Mouse (Mus musculus) limb, embryonic 10.5 days (tissue): Measurements from ENCODE around the gene Lrrc75b. TPM values are rescaled to one million over a fixed set of nuclear protein-coding genes. Genes with fewer than 3 reads are reported as not detected.
"Not testable (repeated sequence)": the region's sequence is repeated elsewhere in the genome, so short reads cannot be mapped to it uniquely, and the experiment has no call there.

ENCODE experiments used
- DNase-seq: peaks from one replicate; pipeline ENCODE4 v3.0.0-alpha.2; 2017; ENCODE audit warnings: low spot score
- H3K27ac ChIP-seq: fragments of 300-500 bp; sonication (generic); 2 replicates; pipeline ENCODE4 v1.5.1; 2016; ENCODE audit warnings: mild to moderate bottlenecking
- H3K27me3 ChIP-seq: fragments of 300-500 bp; sonication (generic); 2 replicates; pipeline ENCODE4 v1.6.1; 2016; ENCODE audit warnings: low read depth, mild to moderate bottlenecking; ENCODE audit not compliant: poor library complexity, severe bottlenecking
- H3K36me3 ChIP-seq: fragments of 300-500 bp; sonication (generic); 2 replicates; pipeline ENCODE4 v1.6.1; 2016; ENCODE audit warnings: mild to moderate bottlenecking, moderate library complexity
- H3K4me1 ChIP-seq: fragments of 300-500 bp; sonication (generic); 2 replicates; pipeline ENCODE4 v1.6.1; 2016
- H3K4me3 ChIP-seq: fragments of 300-500 bp; sonication (generic); 2 replicates; pipeline ENCODE4 v1.5.1; 2016; ENCODE audit warnings: mild to moderate bottlenecking, moderate library complexity
- H3K9me3 ChIP-seq: fragments of 300-500 bp; sonication (generic); replicated peaks from 2 replicates; pipeline ENCODE4 v1.6.1; 2016; ENCODE audit warnings: mild to moderate bottlenecking
- WGBS: fragments of 180-500 bp; shearing (Covaris S2); methylation state at CpG from one replicate; pipeline ENCODE4 v1.1.7; 2016; 5-methylcytosine and 5-hydroxymethylcytosine counted together
- polyA plus RNA-seq: library from polyadenylated mRNA; unstranded; fragments of >200 nt; fragmentation: Nextera tagmentation; extraction: Ambion mirVana; gene quantifications from 2 replicates; pipeline ENCODE4 v1.2.1, GENCODE M21; 2016

Lrrc75b gene
- polyA plus RNA-seq, 1 experiment from 2014 or later, result 0.93 TPM

DNA sequence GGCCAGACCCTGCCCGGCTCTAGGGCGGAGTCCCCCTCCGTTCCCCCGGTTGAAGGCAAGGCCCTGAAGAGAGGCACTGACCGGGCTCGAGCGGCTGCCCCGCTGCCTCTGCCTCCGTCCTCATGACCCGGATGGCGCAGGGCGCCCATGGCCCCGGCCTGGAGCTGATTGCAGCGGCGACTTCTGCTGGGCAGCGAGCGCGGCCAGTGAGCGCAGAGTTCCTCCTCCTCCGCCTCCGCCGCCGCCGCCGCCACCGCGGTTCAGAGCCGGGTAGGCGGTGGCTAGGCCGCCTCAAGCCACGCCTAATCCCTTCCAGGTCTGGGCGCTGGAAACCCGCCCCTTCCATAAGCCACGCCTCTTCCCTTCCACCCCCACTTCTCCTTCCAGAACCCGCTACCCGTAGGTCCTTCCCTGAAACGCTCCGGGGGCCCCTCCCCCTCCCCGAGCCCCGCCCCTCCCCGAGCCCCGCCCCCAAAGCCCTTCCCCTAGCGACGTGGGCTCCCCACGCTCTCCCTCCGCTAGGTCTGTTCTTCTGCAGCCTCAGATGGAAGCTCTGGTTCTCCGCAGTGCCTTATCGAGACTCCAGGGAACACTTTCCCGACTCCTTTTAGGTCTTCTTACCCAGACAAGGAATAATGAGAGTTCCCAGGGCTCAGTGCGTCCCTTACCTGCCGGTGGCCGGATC is 42.9 kb downstream of the Lrrc75b start, which contains the start of gene Snrpd3:
Snrpd3 (plus strand) TSS at position 479 of the 685 bp plus-strand sequence.
- peaks cover 36% of the 10 kb centered on the region for H3K36me3 ChIP-seq
- H3K4me3 ChIP-seq, result peak within 1 kb of the TSS; percentile 89
- WGBS, result under 1% methylated on average over 47 of the region's 52 CpGs
- H3K4me1 ChIP-seq, result peaks cover 42% of the 10 kb centered on the region
- peak within 1 kb of the TSS; percentile 89 for H3K27ac ChIP-seq
- DNase-seq, result peak; percentile 93
- no peaks in the 10 kb centered on the region for H3K9me3 ChIP-seq
- no peaks in the 10 kb centered on the region for H3K27me3 ChIP-seq

DNA sequence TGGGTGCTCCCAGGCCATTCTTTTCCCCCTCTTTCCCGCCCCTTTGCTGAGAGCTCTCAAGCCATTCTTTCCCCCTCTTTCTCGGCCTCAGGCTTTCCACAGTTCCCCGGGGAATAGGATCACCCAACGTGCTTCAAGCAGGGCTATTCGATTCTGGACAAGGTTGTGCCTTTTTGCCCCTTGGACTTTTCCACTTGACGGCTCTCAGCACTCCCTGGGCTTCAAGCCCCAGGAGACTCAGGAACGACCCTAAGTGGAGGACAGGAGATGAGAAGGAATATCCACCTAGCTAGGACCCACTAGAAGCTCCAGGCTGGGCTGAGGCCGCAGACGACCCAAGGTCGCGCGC is 43.4 kb downstream of the Lrrc75b start:
- Histone ChIP-seq H3K4me1 (peaks cover 42% of the 10 kb centered on the region), H3K9me3 (no peaks in the 10 kb centered on the region), H3K27me3 (no peaks in the 10 kb centered on the region), H3K4me3 (peak overlapping the region; percentile 89), H3K27ac (peak overlapping the region; percentile 89), H3K36me3 (peaks cover 36% of the 10 kb centered on the region)
- DNase-seq, result no peak
- under 1% methylated on average over 12 of the region's 12 CpGs for WGBS

DNA sequence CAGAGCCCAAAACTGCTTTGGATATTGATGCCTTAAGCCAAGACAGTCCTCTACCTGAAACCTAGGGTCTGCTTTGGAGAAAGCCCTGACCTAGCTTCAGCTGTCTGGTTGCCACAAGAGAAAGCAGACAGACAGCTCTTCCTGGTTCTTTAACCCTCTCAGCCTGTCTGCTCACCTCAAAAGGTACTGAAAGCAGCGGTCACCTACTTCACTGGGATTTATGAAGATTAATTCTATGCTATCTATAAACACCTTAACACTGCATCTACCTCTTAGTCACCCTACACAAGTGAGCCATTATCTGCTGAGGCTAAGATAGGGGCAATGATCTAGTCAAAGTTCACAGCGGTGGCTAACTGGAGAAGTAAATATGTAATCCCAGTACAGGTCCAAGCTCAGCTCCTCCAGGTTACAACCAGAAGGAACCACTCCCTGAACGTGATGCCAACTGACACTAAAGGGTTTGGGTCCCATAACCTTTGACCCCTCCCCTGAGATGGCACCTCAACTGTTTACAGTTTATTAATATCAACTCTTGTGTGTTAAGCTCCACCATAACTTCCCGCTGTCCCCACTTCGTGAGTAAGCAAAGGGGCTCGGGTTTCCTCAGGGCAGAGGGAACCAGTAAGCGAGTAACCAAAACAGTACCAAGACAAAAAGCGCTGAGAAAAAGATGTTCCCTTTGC is 43.9 kb downstream of the Lrrc75b start:
- no peaks in the 10 kb centered on the region for H3K9me3 ChIP-seq
- H3K4me1 ChIP-seq, result peaks cover 36% of the 10 kb centered on the region
- H3K27me3 ChIP-seq, result no peaks in the 10 kb centered on the region
- 28% methylated on average over 8 of the region's 8 CpGs for WGBS
- peaks cover 36% of the 10 kb centered on the region for H3K36me3 ChIP-seq
- peak overlapping the region; percentile 89 for H3K4me3 ChIP-seq
- peak overlapping the region; percentile 89 for H3K27ac ChIP-seq
- DNase-seq, result no peak

DNA sequence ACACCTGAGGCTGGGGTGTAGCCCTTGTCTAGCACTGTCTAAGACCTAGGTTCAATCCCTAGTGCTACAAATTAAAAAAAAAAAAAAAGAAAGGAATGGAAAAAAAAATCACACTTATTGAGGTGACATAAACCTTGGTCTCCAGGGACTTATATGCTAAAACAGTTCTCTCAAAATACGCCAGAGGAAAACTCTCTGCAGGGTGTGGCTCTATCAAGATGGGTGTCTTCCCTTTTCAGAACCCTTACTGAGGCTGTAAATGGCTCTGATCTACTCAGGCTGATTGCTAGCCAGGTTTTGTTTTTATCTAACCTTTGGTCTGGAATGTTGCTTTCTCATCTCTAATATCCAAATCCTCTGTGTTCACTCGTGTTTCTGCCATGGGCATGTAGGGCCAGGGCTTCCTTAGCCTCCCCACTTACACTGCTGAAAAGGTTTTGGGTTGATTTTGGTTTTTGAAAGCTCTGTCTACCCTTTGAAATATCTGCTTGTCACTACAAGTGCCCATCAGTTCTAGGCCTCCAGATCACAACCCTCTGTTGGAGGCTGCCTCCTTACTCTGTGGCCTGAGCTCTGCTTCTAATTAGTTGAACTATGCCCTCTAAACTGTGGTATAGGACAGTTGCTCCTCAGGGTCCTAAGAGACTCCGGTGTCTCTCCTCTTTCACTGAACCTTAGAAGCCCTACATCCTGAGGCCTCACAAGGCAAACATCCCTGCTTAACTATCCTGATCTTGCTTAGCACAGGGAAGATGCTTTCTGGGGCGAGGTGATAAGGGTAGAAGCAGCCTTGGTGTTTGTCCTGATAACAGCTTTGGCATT is 44.7 kb downstream of the Lrrc75b start:
- Histone ChIP-seq H3K4me3 (peak overlapping the region; percentile 89; the same call in 1 of the 2 replicates), H3K27ac (peak overlapping the region; percentile 89; the same call in 1 of the 2 replicates), H3K36me3 (peaks cover 36% of the 10 kb centered on the region), H3K27me3 (no peaks in the 10 kb centered on the region), H3K4me1 (peaks cover 29% of the 10 kb centered on the region), H3K9me3 (no peaks in the 10 kb centered on the region)
- 55% methylated on average over 4 of the region's 4 CpGs for whole genome bisulfite sequencing
- no peak for DNase-seq

DNA sequence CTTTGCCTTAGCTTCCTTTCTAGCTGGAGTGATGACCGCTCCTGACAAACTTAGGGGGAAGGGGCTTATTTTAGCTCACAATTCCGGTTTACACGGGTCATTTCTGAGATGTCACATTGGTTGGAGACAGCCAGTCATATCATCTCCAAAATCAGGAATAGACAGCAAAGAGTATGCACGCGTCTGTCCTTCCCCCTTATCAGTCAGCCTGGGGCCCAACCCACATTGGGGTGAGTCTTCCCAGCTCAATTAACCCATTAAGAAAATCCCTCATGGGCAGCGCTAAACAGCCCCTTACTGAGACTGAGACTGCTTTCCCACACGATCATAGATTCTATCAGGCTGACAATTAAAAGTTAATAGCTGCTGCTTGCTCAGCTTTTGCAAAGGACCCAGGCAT is 45.8 kb downstream of the Lrrc75b start:
- Histone ChIP-seq H3K27me3 (no peaks in the 10 kb centered on the region), H3K4me3 (no peak overlapping the region), H3K36me3 (peaks cover 36% of the 10 kb centered on the region), H3K4me1 (peaks cover 28% of the 10 kb centered on the region), H3K9me3 (no peaks in the 10 kb centered on the region), H3K27ac (no peak overlapping the region)
- no peak for DNase-seq
- 77% methylated on average over 7 of the region's 7 CpGs for WGBS

DNA sequence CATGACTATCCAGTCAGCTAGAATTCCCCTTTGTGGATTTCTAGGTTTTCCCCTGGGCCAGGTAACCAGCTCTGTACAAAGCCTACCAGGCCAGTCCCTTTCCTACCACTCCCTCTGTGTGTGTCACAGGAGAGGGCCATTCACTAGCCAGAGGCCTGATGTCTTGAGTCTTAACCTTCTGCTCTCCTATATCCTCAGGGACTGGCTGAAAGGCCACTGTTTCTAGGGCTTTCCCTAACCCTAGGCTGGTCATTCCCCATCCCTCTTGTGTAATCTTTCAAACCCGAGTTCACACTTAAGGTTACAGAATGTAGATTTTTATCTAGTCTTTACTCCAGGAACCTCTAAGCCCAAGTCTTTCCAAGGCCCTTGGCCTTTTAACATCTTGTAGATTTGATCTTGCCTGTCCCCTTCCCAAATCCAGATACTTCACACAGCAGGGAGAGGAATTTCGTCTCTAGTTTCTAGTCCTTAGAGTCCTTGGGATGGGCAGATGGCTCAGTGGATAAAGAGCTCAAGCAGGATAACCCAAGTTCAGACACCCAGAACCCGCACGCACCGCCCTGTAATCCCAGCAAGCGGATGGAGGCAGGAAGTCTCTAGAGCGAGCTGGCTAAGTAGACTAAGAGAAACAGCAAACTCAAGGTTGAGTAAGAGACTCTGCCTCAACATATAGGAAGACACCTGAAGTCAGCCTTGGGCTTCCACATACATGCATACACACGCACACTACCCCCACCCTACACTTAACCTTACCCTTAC is 46.6 kb downstream of the Lrrc75b start:
- 87% methylated on average over 8 of the region's 8 CpGs for WGBS
- Histone ChIP-seq H3K36me3 (peaks cover 41% of the 10 kb centered on the region), H3K9me3 (no peaks in the 10 kb centered on the region), H3K4me3 (no peak overlapping the region), H3K27ac (no peak overlapping the region), H3K27me3 (no peaks in the 10 kb centered on the region), H3K4me1 (peaks cover 20% of the 10 kb centered on the region)
- DNase-seq, result no peak

DNA sequence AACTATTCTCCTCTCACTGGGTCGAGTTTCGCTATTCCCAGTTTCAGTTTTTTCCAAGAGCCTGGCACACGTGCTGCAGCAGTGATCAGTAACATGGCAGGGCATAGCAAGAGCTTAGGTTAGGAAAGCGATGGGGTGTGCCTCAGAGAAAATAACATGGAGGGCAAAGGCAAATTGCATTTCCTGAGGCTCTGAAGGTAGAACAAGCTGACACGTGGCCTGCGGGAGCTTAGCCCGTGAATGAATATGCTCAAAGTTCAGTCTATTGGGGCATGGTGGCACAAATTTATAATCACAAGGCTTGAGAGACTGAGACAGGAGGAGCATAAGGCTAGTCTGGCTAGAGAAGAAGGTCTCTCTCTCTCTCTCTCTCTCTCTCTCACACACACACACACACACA is 47.3 kb downstream of the Lrrc75b start:
- no peaks in the 10 kb centered on the region for H3K27me3 ChIP-seq
- no peaks in the 10 kb centered on the region for H3K9me3 ChIP-seq
- WGBS, result 93% methylated on average over 7 of the region's 7 CpGs
- peaks cover 48% of the 10 kb centered on the region for H3K36me3 ChIP-seq
- H3K27ac ChIP-seq, result no peak overlapping the region
- no peak overlapping the region for H3K4me3 ChIP-seq
- no peak for DNase-seq
- H3K4me1 ChIP-seq, result peaks cover 20% of the 10 kb centered on the region

DNA sequence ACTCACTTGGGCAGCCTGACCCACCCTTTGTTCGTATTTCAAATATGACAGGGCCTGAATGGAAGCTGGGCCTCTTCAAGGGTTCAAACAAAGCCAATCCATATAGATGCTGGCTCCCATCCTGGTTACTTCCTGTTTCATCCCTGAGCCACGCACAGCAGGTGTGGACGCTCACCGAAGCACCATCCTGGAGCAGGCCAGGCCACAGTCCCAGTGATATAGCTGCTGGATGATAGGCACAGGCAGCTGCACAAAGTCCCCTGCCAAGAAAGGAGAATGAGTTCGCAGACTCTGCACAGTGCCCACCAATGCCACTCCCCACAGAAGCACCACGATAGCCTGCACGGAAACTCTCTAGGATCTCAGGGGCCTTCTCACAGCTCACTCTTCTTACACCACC is 48.2 kb downstream of the Lrrc75b start:
- Histone ChIP-seq H3K9me3 (no peaks in the 10 kb centered on the region), H3K27ac (no peak overlapping the region), H3K36me3 (peaks cover 57% of the 10 kb centered on the region), H3K4me3 (no peak overlapping the region), H3K27me3 (no peaks in the 10 kb centered on the region), H3K4me1 (peaks cover 20% of the 10 kb centered on the region)
- 98% methylated on average over 7 of the region's 7 CpGs for WGBS
- no peak for DNase-seq

DNA sequence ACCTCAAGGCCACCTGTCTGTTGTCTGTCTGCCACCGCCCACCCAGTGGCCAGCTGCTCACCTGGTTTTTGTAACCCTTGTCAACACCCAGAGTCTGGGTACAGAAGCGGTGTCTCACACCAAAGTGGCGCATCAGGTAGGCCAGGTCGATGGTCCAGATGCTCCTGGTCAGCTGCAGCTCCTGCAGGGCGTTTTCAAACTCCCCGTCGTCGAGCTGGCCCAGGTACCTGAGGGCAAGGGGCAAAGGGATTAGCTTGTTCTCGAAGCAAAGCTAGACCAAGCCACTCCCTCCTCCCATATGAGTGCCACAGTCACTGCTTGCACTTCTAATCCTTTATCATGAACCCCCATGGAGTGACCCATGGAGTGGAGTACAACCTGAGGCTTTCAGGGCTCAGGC is 49.1 kb downstream of the Lrrc75b start:
- no peak overlapping the region for H3K4me3 ChIP-seq
- no peak for DNase-seq
- H3K36me3 ChIP-seq, result peaks cover 64% of the 10 kb centered on the region
- no peaks in the 10 kb centered on the region for H3K9me3 ChIP-seq
- H3K27ac ChIP-seq, result no peak overlapping the region
- H3K4me1 ChIP-seq, result peaks cover 13% of the 10 kb centered on the region
- WGBS, result 90% methylated on average over 9 of the region's 9 CpGs
- H3K27me3 ChIP-seq, result no peaks in the 10 kb centered on the region

DNA sequence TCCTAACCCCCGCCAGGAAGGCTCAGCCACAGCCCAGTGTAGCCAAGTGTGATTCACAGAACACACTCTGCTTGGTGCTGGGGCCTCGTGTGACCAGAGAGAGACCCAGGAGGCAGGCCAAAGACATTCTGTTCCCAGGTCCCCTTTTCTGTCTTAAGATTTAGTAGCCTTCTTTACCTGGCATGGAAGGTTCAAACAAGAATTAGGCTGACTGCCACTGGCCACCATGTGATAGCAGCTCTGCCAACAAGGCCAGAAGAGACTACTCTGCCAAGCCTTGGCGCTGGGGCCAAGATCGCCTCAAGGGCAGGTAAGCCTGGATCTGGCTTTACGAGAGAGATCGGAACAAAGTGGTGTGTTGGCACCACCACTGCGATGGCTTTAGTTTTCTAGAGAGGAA is 49.7 kb downstream of the Lrrc75b start:
- Histone ChIP-seq H3K4me3 (no peak overlapping the region), H3K36me3 (peaks cover 64% of the 10 kb centered on the region), H3K27me3 (no peaks in the 10 kb centered on the region), H3K27ac (no peak overlapping the region), H3K4me1 (peaks cover 7% of the 10 kb centered on the region), H3K9me3 (no peaks in the 10 kb centered on the region)
- 93% methylated on average over 7 of the region's 7 CpGs for WGBS
- DNase-seq, result no peak

DNA sequence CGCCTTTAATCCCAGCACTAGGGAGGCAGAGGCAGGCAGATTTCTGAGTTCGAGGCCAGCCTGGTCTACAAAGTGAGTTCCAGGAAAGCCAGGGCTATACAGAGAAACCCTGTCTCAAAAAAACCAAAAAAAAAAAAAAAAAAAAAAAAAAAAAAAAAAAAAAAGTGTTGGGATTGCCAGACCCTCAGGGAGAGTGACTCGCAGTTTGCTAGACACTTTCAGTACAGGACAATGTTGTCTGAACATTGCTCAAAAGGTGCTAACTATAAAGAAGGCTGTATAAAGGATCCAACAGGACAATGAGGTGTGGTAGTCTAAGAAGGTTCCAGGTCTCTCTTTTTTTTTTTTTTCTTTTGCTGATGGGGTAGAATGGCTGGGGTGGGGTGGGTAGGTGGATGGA is 54.2 kb downstream of the Lrrc75b start:
- not testable (repeated sequence) for H3K27ac ChIP-seq, H3K9me3 ChIP-seq, H3K4me3 ChIP-seq, H3K4me1 ChIP-seq, DNase-seq, H3K27me3 ChIP-seq
- 92% methylated on average over 3 of the region's 3 CpGs for WGBS
- peaks cover 48% of the 10 kb centered on the region for H3K36me3 ChIP-seq

DNA sequence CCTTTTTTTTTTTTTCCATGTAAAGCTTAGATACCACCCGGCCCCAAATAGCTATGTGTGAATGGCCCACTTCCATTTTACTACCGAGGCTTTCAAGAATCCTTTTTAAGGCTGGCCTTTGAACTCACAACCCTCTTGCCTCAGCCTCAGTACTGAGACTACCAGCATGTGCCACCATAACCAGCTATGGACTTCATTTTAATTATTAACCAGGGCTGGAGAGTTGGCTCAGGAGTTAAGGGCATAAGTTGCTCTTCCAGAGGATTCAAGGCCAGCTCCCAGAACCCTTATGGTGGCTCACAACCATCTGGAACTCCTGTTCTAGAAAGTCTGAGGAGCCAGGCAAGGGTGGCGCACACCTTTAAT is 55.0 kb downstream of the Lrrc75b start:
- no peaks in the 10 kb centered on the region for H3K27me3 ChIP-seq
- WGBS, result 71% methylated on average over 3 of the region's 3 CpGs
- DNase-seq, result no peak
- H3K9me3 ChIP-seq, result no peaks in the 10 kb centered on the region
- H3K27ac ChIP-seq, result no peak overlapping the region
- H3K4me3 ChIP-seq, result no peak overlapping the region
- H3K36me3 ChIP-seq, result peaks cover 39% of the 10 kb centered on the region
- no peaks in the 10 kb centered on the region for H3K4me1 ChIP-seq
